Mouse (Mus musculus) bone marrow, adult 2 months (tissue): Measurements from ENCODE around the gene Olfr722. TPM values are rescaled to one million over a fixed set of nuclear protein-coding genes. Genes with fewer than 3 reads are reported as not detected.
"Not testable (repeated sequence)": the region's sequence is repeated elsewhere in the genome, so short reads cannot be mapped to it uniquely, and the experiment has no call there.

Experiments used
- H3K27ac ChIP-seq: fragments of 200-500 bp; 2 replicates; pipeline ENCODE4 v1.5.1; 2012; ENCODE audit warnings: low read depth, mild to moderate bottlenecking, control low read depth, inconsistent platforms, low read length; ENCODE audit not compliant: control insufficient read depth, poor library complexity, insufficient read depth
- H3K4me1 ChIP-seq: fragments of 200-500 bp; 2 replicates; pipeline ENCODE4 v1.6.1; 2011; ENCODE audit warnings: low read length; ENCODE audit not compliant: control insufficient read depth, insufficient read depth
- H3K4me3 ChIP-seq: fragments of 200-500 bp; replicated peaks from 2 replicates; pipeline ENCODE3; 2011; ENCODE audit warnings: mild to moderate bottlenecking, low read depth, low read length, control low read depth; ENCODE audit not compliant: control insufficient read depth
- CTCF ChIP-seq: fragments of 200-500 bp; IDR thresholded peaks from 2 replicates; pipeline ENCODE4 v1.5.1; 2011; ENCODE audit warnings: low read length, control low read depth; ENCODE audit not compliant: control insufficient read depth, insufficient read depth
- POLR2A ChIP-seq: fragments of 200-500 bp; IDR thresholded peaks from 2 replicates; pipeline ENCODE4 v1.6.1; 2011; ENCODE audit warnings: low read depth, mild to moderate bottlenecking, control low read depth, low read length, borderline replicate concordance; ENCODE audit not compliant: control insufficient read depth
- polyA plus RNA-seq: library from polyadenylated mRNA; stranded (reverse); fragments of >200 nt; gene quantifications from 2 replicates; pipeline ENCODE4 v1.2.4, GENCODE M21; 2011; ENCODE audit warnings: low replicate concordance; ENCODE audit not compliant: missing spikeins, insufficient read depth, insufficient read length

Gene Olfr722
- polyA plus RNA-seq, result not detected in 2 replicates

DNA sequence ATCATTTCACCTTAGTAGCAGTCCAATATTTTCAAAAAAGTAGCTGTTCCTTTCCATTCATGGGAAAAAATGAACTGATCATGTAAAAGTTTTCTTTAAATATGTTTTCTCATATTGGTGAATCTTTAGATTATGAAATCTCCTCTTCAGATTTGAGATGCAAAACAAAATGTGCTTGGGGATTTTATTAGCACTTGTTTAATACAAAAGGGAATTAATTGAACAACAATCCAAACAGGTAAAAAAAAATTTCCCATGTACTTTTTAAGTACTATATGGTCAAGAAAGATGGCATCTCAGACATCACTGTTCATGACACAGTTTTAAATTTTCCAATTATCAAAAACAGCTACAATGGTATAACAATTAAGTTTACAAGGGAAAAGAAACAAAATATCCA lies at the start of gene Olfr722:
TSS of gene Olfr722 (minus strand) at position 101 of the 400 bp plus-strand sequence.
- no peak for TF ChIP-seq CTCF
- no peak for TF ChIP-seq POLR2A
- Histone ChIP-seq H3K27ac (no peak within 1 kb of the TSS), H3K4me1 (no peaks in the 10 kb centered on the region), H3K4me3 (no peak within 1 kb of the TSS)

- H3K4me3 ChIP-seq, H3K27ac ChIP-seq, H3K4me1 ChIP-seq: not testable (repeated sequence)
Observed at GRCm38 (mm10) chr14:49931687-49932086, 29.9 kb upstream of the Olfr722 start, which contains the start of gene Olfr723. Gene Olfr723, minus strand, starts transcription at chr14:49931787.

DNA sequence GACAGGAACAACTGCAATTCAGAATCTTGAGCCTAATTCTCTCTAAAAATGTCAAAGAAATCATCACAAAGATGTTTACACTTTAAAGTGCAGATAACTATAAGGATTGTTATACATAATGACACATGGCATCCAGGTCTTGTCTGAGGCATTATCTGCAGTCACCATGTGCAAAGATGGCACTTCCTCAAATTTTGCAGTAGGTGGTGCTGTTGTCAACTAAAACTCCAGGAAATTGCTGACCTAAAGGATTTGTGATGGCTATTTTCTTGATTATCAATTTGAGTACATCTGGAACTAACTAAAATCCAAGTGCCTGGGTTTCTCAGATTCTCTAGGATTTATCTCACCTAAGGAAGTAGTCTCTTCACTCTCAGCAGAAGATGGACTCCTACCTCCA lies 41.4 kb downstream of the Olfr722 start:
- TF ChIP-seq POLR2A (no peak), CTCF (no peak)
- H3K27ac ChIP-seq, result no peak overlapping the region

More for the DNA sequence above, 41.4 kb downstream of the Olfr722 start:
- H3K4me1 ChIP-seq, result no peaks in the 10 kb centered on the region
- H3K4me3 ChIP-seq, result no peak overlapping the region

Other genes starting within 250 kb of the Olfr722 start
- gene Armh4, start 118.6 kb downstream of the Olfr722 start, polyA plus RNA-seq, result 1.1 TPM in 1 of 2 replicates, not detected in the other
- gene Olfr723, start 29.8 kb upstream of the Olfr722 start, polyA plus RNA-seq, result not detected in 2 replicates
- not detected in 2 replicates for gene Olfr724, start 61.3 kb upstream of the Olfr722 start, polyA plus RNA-seq
- gene Olfr725, start 138.4 kb upstream of the Olfr722 start, polyA plus RNA-seq, result not detected in 2 replicates
- gene Olfr726, start 189.0 kb upstream of the Olfr722 start, polyA plus RNA-seq, result not detected in 2 replicates
- not detected in 2 replicates for gene Olfr727, start 221.2 kb upstream of the Olfr722 start, polyA plus RNA-seq
- gene Olfr728, start 240.7 kb upstream of the Olfr722 start, polyA plus RNA-seq, result not detected in 2 replicates